ENCODE assay signal across 8 mouse cellular contexts in genomic region chr5:149006362-149007294, GRCm38 (mm10). TPM values are rescaled to one million over a fixed set of nuclear protein-coding genes. Genes with fewer than 3 reads are reported as not detected.
DNase-seq lines count a peak whose midpoint lies in the region; ATAC-seq lines count a peak whose summit lies in the region.

No protein-coding gene starts in this region.

- 19% methylated on average over 26 of the region's 26 CpGs for WGBS in forebrain, embryonic 10.5 days
- 9% methylated on average over 26 of the region's 26 CpGs for WGBS in heart, embryonic 15.5 days
- WGBS in liver, embryonic 12.5 days (ENCODE audit: insufficient replicate concordance) = 17% methylated on average over 26 of the region's 26 CpGs

- peak; percentile 94 to 96 for DNase-seq in CD8-positive naive resting alpha-beta T cell, adult 2 months (ENCODE audit: low read depth in 2 of 2, low spot score in 2 of 2)
- DNase-seq in c-Kit-negative CD71-positive TER-119-positive erythroid progenitor cells, embryonic 14.5 days (ENCODE audit: low read depth, low spot score) = peak; percentile 63
- DNase-seq in forebrain, embryonic 10.5 days (ENCODE audit: extremely low spot score, low spot score) = peak; percentile 98
- peak; percentile 100 for DNase-seq in kidney, postnatal 14 days
- DNase-seq in naive thymus-derived CD4-positive, alpha-beta T cell, adult 2 months (ENCODE audit: low read depth) = peak; percentile 97
- peak; percentile 95 for DNase-seq in splenic B cell, adult 2 months (ENCODE audit: low read depth, low spot score)

- H3K27me3 ChIP-seq in forebrain, embryonic 10.5 days (ENCODE audit: poor library complexity, severe bottlenecking) = peaks cover 7% of the 10 kb centered on the region; the same call in 1 of the 2 replicates
- H3K27me3 ChIP-seq in heart, embryonic 15.5 days = no peaks in the 10 kb centered on the region
- no peaks in the 10 kb centered on the region for H3K27me3 ChIP-seq in liver, embryonic 12.5 days (replicated peaks)
- H3K27me3 ChIP-seq in splenic B cell, adult 2 months (ENCODE audit: control insufficient read depth, insufficient read depth, low read length, poor library complexity, severe bottlenecking) = no peaks in the 10 kb centered on the region

- peak overlapping the region; percentile 79 for H3K4me2 ChIP-seq in heart, embryonic 15.5 days
- H3K4me2 ChIP-seq in liver, embryonic 12.5 days = peak overlapping the region; percentile 55

- H3K9ac ChIP-seq in heart, embryonic 15.5 days = peak overlapping the region; percentile 55
- no peak overlapping the region for H3K9ac ChIP-seq in liver, embryonic 12.5 days

- peak overlapping the region; percentile 83 for H3K27ac ChIP-seq in forebrain, embryonic 10.5 days
- H3K27ac ChIP-seq in heart, embryonic 15.5 days = peak overlapping the region; percentile 74
- no peak overlapping the region for H3K27ac ChIP-seq in liver, embryonic 12.5 days

- H3K4me1 ChIP-seq in forebrain, embryonic 10.5 days = peaks cover 41% of the 10 kb centered on the region
- H3K4me1 ChIP-seq in heart, embryonic 15.5 days (replicated peaks) = peaks cover 23% of the 10 kb centered on the region
- peaks cover 30% of the 10 kb centered on the region for H3K4me1 ChIP-seq in liver, embryonic 12.5 days

- ATAC-seq in heart, embryonic 15.5 days (replicated peaks; ENCODE audit: insufficient number of reproducible peaks, insufficient read depth, low FRiP score, low read depth) = peak; percentile 72
- ATAC-seq in liver, embryonic 12.5 days = peak; percentile 74

- no peaks in the 10 kb centered on the region for H3K36me3 ChIP-seq in forebrain, embryonic 10.5 days (replicated peaks)
- H3K36me3 ChIP-seq in heart, embryonic 15.5 days = no peaks in the 10 kb centered on the region
- H3K36me3 ChIP-seq in liver, embryonic 12.5 days = no peaks in the 10 kb centered on the region
- no peaks in the 10 kb centered on the region; the same call in 1 of the 2 replicates for H3K36me3 ChIP-seq in splenic B cell, adult 2 months (ENCODE audit: control insufficient read depth, insufficient read depth, low read length, poor library complexity, severe bottlenecking)

- H3K4me3 ChIP-seq in forebrain, embryonic 10.5 days = peak overlapping the region; percentile 34; the same call in 1 of the 2 replicates
- H3K4me3 ChIP-seq in heart, embryonic 15.5 days = peak overlapping the region; percentile 43
- peak overlapping the region; percentile 13; the same call in 1 of the 2 replicates for H3K4me3 ChIP-seq in liver, embryonic 12.5 days

- H3K9me3 ChIP-seq in forebrain, embryonic 10.5 days = no peaks in the 10 kb centered on the region
- no peaks in the 10 kb centered on the region for H3K9me3 ChIP-seq in heart, embryonic 15.5 days (replicated peaks)
- no peaks in the 10 kb centered on the region for H3K9me3 ChIP-seq in liver, embryonic 12.5 days (replicated peaks)

RNA-seq across cellular contexts. Expression of gene Gm42791, which starts 11.7 kb away (rescaled TPM):
- polyA plus RNA-seq in forebrain, embryonic 10.5 days (2016; fragmentation: Nextera tagmentation; extraction: Ambion mirVana) = 1.2 and 2.5 TPM in 2 replicates
- 2.1 and 2.6 TPM in 2 replicates for polyA plus RNA-seq in heart, embryonic 15.5 days (2015; fragmentation: Nextera tagmentation; extraction: Ambion mirVana)
- polyA plus RNA-seq in liver, embryonic 12.5 days (2016; fragmentation: Nextera tagmentation; extraction: Ambion mirVana) = 0.51 and 1.7 TPM in 2 replicates
